Mouse (Mus musculus): ENCODE data around the gene Btbd35f7.
"Not testable (repeated sequence)": the region's sequence is repeated elsewhere in the genome, so short reads cannot be mapped to it uniquely, and the experiment has no call there.

Btbd35f7 gene

DNA sequence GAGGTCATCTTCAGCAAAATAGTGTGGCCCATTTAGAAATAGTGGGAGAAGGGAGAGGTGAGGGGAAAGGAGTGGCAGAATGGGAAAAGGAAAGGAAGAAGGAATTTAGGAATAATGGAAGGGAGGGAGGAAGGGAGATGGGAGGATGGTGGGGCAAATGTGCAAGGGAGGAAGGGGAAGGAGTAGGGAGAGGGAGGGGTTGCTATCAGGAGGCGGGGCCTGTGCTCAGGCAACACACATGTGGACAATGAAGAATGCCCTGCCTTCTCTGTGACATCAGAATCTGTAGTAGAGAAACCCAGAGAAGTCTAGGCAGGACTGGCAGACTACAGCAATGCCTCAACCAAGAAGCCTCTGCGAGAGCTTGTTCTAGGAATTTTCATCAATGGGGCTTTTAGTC, at the start of gene Btbd35f7:
Gene Btbd35f7 (plus strand): TSS at position 301 of the 400 bp plus-strand sequence.
- not testable (repeated sequence) for DNase-seq (ENCODE audit: low read depth)

Data from c-Kit-positive CD71-positive TER-119-negative erythroid progenitor cells, embryonic 14.5 days (primary cell).